Mouse (Mus musculus) megakaryocyte, adult 5-6 weeks (primary cell): ENCODE data around the gene Glyat. TPM values are rescaled to one million over a fixed set of nuclear protein-coding genes. Genes with fewer than 3 reads are reported as not detected.
"Not testable (repeated sequence)": the region's sequence is repeated elsewhere in the genome, so short reads cannot be mapped to it uniquely, and the experiment has no call there.

Source experiments
- ATAC-seq: 2 replicates; pipeline ENCODE4 v1.8.0; 2016; ENCODE audit warnings: mild to moderate bottlenecking, inconsistent platforms; ENCODE audit not compliant: poor library complexity, severe bottlenecking
- total RNA-seq, 2 experiments: library from RNA; stranded (forward) in 1 of 2; stranded (reverse) in 1 of 2; fragments of 153-499, 151-499 nt in 1 of 2; fragments of 221-1000, 200-1000 nt in 1 of 2; gene quantifications; 2 replicates each; pipeline versions ENCODE4 v1.2.3 to v1.2.4; 2015 to 2017

The Glyat gene
- not detected in 2 replicates for total RNA-seq (2015)
- total RNA-seq (2017) = not detected in 2 replicates

DNA sequence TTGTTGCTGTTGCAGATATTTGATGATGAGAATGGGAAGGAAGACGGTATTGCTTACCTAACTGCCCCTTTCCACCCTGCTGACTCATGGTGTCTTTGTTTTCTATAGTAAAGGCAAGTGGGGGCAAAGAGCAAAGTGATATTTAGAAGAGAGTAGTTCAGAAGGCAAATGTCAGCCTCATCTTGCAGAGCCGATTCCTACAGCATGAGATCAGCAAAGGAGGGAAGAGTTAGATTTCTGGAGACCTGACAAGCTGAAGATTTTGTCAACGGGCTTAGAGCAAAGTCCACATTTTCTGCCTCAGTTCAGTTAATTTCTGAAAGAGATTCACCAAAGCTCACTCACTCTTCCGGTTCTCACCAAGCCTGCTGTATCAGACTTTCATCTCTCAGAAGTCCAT is at the start of gene Glyat:
TSS of gene Glyat (plus strand) at position 133 of the 400 bp plus-strand sequence.
- ATAC-seq = no peak

DNA sequence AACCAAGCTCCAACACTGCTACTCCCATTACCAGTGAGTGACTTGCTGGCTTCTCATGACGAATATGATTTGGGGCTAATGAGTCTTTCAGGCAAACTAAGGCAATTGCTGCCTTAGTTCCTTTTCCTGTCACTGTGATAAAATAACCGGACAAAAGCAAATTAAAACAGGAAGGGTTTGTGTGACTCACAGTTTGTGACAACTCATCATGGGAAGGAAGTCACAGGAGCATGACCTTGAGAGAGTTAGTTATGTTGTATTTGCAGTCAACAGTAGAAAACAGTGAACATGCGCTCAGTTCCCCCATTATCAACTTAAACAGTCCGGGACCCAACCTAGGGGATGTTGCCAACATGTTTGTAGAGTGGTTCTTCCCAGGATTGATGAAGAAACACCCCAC is 47.8 kb upstream of the Glyat start:
- peak; percentile 97 for ATAC-seq

DNA sequence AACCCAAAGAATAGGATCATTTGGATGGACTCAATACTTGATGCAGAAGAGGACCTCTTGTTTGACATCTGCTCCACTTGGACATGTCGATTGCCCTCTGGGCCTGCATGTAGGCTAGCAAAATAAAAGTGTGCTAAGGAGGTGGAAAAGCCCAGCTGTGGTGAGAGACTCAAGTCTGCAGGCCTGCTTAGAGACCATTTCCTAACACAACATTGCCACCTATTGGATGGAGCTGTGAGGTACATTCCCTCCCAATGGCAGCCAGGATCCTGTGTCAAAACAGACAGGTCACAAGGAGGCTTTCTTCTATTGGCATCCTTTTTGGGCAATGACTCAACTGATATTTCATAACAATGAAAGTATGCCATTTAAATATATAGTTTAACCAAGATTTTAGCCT is 41.2 kb upstream of the Glyat start:
- ATAC-seq = peak; percentile 79

DNA sequence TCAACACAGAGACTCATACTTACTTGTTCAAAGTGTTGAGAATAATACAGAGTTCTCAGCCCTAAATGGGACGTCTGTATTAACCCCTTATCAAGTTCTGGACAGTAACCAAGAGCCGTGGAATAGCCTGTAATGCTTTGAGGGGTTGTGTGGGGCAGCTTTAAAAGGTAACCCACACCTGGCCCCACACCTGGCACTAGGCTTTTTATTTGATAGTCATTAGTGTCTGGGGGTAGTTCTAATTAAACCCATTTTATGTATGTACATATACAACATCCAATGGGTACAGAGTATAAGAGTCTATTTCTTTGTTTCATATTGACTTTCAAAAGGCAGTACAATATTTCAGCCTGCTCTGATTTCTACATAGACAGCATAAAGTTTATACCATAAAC is 38.0 kb upstream of the Glyat start:
- no peak for ATAC-seq

DNA sequence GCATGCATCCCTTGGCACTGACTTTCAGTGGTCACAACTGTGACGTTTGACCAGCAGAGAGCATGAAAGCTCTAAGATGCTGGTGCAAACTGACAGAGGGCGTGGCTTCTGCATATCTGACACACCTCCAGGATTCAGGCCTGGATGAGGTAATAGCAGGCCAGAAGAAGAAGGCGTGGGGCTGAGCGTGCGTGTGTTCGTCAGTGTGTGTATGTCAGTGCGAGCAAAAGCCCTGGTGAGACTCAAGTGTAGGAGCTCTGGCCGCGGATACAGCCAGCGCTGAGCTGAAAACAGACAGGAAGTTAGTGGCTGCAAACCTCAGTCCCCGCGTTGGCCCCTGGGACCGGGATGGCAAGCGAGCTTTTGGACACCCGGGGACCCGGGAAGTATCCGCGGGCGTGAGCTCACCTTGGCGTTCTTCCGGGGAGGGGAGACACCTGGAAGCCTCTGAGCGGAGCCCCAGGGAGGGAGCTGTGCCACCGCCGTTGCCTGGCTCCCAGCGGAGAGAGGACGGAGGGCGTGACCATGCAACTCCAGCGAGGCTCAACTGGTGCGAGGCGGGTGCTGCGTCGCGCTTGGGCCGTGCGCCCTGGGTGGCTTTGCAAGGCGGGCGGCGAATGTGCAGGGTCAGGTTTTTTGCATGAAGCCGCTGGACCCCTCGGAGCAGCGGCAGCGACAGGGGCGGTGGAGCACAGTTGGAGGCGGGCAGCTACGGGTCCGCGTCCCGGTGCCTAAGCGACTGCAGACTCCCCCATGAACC is 37.4 kb upstream of the Glyat start:
- ATAC-seq = peak; percentile 71

DNA sequence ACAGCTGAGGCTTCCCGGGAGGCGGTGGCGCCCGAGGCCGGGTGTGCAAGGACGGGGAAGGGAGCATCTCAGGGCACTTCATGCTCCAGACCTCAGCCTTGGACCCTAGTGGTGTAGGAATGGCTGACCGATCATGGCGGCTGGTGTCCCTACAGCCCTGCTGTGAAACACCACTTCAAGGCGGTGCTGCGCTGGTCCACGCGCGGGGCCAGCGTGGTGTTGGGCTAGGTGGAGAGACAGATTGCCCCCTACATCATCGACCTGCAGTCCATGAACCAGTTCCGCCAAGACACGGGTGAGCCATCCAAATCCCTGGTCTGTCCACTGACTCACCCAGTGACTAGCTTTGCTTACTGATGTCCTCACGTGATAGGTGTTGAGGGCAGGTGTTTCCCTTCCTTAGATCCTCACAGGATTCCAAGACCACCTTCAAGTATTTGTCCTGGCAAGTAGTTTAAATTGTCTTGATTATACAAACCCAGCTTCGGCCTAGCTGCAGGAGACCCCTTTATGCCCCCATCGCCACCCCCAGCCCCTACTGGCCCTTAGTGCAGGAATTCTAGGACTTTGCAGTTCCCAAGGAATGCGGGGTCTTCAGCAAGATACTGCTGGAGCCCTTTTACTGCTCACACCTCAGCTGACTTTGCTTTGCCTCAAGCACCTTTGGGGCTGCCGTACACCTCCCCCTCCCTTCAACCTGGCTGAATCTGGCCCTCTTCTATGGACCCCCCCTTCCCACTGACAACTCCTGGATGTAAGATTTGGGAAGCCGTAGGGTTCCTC is 36.6 kb upstream of the Glyat start:
- peak; percentile 6; the same call in 1 of the 2 replicates for ATAC-seq

DNA sequence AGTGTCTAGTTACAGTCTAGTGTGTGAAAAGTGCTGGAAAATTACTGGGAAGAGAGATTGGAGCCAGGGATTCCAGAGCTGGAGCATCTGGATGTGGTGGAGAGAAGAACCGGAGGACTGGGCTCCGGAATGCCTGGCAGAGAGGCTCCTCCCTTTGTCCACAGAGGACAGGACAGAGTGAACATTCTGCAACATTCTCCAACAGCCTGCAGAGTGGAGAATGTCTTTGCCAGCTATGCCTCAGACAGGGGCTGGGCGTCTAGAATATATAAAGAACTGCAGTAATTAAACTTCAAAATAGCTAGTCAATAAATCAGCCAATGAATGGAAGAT is 36.1 kb upstream of the Glyat start:
- ATAC-seq = no peak

DNA sequence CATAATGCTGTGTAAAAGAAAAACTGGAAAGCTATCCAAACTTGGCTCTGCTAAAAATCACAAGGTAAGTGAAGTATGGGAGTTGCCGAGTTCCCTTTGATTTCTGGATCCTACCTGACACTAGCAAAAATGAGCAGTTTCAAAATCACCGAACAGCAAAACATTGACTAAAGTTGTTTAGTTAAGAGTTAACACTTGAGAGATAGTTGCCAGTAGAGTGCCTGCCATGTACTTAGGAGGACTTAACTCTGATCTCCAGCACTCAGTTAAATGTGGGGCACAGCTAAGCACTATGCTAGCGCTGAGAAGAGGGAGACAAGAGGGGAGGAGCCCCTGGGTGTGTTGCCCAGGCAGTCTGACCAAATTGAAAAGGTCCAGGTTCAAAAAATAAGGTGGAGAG is 34.4 kb upstream of the Glyat start:
- no peak for ATAC-seq

DNA sequence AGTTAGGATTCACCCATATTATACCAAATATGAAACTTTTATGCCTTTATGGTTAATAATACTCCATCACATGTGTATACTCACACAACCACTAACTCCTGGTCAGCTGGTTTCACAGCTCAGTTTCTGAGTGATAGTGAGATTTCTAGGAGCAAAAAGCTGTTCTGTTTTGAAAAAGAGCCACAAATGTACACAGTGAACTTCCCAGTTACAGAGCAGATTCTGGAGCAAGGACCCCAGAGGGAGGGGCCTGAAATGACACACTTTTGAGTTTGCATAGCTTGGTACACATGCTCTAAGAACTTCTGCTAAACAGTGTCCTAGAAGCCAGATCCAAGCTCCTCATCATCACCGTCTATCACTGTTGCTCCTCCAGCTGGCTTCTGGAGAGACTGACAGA is 33.4 kb upstream of the Glyat start, which contains the start of gene Gm4952:
TSS of gene Gm4952 (plus strand) at position 301 of the 400 bp plus-strand sequence.
- no peak for ATAC-seq

DNA sequence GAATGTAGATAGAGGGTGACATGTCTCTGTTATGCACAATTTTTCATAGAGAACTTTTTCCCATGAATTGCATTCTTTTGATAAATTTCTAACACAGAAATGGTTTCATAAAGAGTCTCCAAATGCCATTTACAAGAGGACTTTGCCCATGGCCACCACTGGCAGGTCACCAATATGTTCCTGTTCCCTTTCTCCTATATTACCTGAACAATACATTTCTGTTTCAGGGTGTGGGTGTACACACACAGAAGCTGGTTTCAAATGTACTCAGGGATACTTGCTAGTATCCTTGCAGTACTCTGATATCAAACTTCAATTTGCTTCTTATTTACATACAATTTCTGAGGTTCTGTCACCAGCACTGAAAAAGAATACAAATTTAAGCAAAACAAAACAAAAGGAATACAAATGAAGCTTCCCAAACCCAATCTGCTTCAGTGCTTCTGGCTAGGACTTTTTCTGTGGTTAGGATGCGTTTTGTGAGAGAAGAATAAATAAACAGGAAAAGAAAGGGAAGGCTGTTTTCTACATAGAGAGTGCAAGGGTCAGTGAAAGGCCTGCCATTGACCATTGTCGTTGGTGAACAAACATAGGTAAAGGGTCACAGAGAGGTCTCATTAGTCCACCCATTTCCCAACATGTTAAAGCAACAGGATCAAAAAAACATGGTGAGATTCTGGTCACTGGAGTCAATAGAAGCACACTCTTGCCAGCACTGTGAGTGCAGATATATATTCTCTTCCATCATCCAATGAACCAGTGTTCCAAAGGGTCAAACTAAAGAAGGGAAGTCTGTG is 32.2 kb upstream of the Glyat start:
- no peak for ATAC-seq

DNA sequence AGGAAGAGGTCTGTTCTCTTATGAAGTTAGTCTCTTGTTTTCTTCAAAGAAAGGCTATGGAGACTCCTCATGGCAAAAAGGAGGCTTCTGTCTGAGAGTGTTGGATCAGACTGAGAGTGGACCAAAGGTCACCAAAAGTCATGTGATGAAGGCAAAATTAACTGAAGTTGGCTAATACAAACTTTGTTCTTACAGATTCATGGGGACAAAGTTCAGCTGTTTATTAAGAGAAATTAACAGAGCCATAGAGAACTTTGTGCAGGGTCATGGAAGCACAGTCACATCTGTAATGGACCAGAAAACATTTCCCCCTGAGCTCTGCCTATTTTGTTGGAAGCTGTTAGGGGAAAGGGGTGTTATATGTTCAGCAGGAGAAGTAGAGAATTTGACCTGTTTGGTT is 24.8 kb upstream of the Glyat start:
- ATAC-seq = no peak

DNA sequence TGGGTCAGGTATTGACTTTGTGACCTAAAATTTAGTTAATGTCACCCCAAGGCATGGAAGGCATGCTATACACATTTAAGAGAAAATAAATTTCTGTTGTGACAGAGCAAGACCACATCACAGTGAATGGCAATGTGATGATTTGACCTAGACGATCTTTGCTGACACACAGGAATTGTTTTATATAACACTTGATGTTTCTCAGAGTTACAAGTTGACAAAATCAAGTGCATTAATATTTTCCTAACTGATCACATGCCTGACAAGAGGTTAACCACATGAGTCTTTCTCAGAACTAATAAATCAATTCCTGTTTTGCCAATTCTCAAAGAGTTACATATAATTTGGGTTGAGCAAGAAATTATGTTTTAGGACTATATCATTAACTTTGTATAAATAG is 19.5 kb upstream of the Glyat start:
- ATAC-seq = no peak

DNA sequence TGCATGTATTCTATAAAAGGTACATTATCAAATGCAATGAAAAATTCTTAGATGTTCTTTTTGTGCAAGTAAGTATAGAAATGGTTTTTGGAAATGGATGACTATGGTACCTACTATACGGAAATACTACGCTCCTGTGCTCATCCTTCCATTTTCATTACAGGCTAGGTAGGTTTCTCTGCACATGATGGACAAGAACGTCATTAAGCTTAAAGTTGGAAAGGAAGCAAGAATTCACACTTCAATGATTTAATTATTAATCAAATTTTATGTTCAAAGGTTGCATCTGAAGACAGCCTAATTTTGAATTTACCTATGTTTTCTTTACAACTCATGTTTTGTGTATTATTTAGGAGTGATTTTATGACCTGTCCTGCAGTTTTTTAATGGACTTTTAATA is 1.2 kb downstream of the Glyat start:
- no peak for ATAC-seq

DNA sequence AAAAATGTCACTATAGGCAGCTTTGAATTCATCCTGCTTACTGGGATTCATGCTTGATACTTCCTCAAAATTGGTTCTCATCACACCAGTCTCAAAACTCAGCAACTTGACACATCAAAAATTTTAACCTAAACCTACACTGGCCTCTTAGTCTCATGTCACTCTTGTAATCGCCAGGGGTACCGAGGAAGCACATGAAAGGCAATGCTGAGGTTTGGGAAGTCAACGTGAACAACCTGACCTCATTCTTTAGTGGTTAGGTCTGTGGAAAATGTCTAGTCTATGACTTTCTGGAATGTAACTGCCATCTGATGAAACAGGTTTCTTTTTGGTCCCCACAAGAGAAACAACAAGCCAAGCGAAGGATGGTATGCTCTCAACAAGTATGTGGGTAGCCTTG is 1.9 kb downstream of the Glyat start:
- no peak for ATAC-seq

DNA sequence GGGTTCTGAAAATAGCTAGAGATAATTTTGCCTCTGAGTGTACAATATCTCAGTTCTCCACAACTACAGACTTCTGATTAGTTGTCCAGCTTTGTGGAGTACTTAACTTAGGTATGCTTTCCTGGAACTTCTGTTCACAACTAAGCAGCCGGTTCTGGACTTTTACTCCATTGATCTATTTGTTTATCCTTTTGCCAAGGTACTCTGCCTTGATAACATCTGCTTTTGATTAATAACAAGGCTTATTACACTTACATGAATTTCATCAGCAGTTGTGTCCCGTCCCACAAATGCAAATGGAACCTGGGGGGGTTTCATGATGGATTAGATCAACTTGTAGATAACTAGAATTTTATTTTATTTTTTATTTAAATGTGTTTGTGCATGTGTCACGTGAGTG is 3.8 kb downstream of the Glyat start:
- no peak for ATAC-seq

DNA sequence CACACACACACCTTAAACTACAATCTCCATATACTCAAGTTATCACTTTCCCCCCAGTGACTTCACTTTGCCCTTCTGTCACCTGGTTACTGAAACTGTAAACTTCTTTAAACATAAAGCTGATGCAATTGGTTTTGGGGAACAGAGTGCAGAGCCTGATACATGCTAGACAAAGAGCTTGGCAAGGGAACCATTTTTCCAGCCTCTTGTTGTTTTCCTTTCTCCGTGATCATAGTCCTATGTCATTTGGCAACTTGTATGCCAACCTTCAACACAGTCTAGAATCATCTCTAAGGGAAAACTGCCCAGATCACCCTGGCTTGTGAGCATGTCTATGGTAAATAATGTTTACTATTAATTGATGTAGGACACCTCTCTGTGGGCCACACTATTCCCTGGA is 4.9 kb downstream of the Glyat start:
- no peak for ATAC-seq

DNA sequence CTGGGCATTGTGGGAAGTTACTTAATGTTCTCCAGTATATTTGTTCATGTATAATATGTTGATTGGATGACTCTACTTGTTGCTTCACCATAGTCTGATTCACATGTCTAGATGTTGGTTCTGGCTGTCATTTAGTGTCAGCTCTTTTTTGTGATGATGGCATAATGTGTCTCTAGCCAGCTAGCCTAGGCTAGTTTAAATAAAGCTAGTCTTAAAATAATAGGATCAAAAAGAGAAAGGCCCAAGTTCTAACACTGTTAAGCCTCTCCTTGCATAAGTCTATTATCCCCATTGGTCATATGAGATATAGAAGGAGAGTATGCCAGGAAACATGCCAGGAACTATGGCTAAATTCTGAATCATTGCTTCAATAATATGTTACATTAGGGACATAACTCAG is 16.4 kb downstream of the Glyat start:
- ATAC-seq = no peak

DNA sequence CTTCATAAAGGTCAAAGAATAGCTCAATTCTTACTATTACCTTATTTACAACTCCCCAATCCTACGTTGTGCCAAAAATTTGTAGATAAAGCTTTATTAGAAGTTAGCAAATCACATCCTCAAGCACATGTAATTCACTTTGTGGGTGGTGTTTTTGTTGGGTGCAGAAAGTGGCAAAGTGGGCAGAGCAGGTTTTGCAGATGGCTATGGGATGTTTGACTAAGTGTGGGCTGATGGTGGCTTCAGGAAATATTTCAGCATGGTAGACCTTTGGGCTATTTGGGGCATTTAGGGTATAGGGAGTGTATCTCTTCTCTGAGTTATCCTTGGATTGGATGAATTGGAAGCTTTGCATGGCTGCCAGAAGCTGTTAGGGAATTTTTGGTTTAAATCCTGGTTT is 33.0 kb downstream of the Glyat start:
- no peak for ATAC-seq

DNA sequence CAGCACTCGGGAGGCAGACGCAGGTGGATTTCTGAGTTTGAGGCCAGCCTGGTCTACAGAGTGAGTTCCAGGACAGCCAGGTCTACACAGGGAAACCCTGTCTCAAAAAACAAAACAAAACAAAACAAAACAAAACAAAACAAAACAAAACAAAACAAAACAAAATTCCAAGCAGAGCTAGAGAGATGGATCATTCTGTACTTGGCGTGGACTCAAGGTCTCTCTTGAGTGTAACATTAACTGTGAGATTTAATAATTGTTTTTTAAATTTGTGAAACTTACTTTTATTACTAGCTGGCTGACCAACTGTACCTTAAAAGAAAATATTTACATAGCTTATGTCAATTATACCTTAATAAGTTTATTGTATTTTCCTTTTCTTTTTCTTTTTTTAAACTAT is 35.5 kb downstream of the Glyat start:
- not testable (repeated sequence) for ATAC-seq

DNA sequence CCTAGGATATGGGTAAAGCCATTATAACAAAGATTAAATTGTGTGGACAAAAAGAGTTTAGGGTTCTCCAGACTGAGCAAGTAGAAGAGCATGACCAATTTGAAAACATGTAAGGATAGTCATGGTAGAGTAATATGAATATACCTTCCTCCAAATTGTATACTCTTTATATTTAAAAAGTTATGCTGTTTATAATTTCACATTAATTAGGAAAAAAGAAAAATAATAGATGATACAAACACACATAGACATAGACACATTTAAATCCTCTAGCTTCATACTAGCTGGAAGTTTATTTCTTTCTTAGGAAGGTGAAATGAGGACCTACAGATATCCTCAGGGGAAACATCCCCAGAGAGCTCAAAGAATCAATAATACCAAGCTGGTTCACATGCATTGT is 37.0 kb downstream of the Glyat start, which contains the start of gene Olfr1442:
TSS of gene Olfr1442 (plus strand) at position 301 of the 400 bp plus-strand sequence.
- ATAC-seq = no peak

DNA sequence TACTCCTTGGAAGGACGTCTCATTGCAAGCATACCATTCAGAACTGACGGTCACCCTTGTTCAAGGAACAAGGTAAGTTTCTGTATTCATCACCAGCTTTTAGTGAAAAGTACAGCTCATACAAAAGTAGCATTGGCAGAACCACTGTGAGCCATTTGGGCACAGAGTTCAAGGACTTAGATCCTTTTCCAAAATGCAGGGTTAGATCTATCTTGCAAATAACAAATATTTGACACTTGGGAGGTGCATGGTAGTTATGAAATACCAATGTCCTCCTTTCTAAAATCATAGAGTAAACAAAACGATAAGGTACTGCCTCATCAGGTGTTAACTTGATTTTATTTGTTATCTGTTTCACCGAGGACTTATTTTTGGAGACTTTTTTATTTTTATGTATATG is 37.9 kb downstream of the Glyat start:
- no peak for ATAC-seq
